Mouse (Mus musculus) gastrocnemius, postnatal 36 days (tissue): ENCODE measurements around the gene Ano3. TPM values are rescaled to one million over a fixed set of nuclear protein-coding genes. Genes with fewer than 3 reads are reported as not detected.

Source experiments
- DNase-seq, 2 experiments: peaks; one replicate each; pipeline ENCODE4 v3.0.0; 2022
- intact Hi-C: fragments of 180-260 bp; cut with DNase I; formaldehyde crosslinking; loops from one replicate; pipeline ENCODE4 v1.15.1; 2025
- total RNA-seq, 2 experiments: library from RNA; stranded (reverse); gene quantifications; 2 replicates each; pipeline ENCODE4 v1.2.3; 2021

Gene Ano3
- total RNA-seq, 2 experiments from 2014 or later, result not detected

- no peak for DNase-seq
- intact Hi-C loops, result no loop called here
Observed at GRCm38 (mm10) chr2:110644358-110644757, 306.4 kb downstream of the Ano3 start.

Other genes with a start within 250 kb of the Ano3 start
- gene Muc15, start 229.6 kb downstream of the Ano3 start, total RNA-seq, result not detected
- gene Gm13941, start 155.1 kb upstream of the Ano3 start, total RNA-seq, result not detected
- not detected for gene Gm15130, start 202.0 kb upstream of the Ano3 start, total RNA-seq